Mouse (Mus musculus) liver, postnatal 0 days (tissue): Measurements from ENCODE around the gene Zfp687.

ENCODE experiments used
- CTCF ChIP-seq: sonication (generic); IDR thresholded peaks from 2 replicates; pipeline ENCODE4 v1.5.1; 2016; ENCODE audit warnings: antibody characterized with exemption, low read depth
- EP300 ChIP-seq: IDR thresholded peaks from 2 replicates; pipeline ENCODE4 v1.6.1; 2016; ENCODE audit warnings: antibody characterized with exemption, low read depth, mild to moderate bottlenecking

GRCm38 (mm10) chr3:95002569-95002968, 12.7 kb downstream of the Zfp687 start:
- TF ChIP-seq EP300 (no peak), CTCF (no peak)
